Mouse (Mus musculus): Measurements from ENCODE around the gene Actn2. TPM values are rescaled to one million over a fixed set of nuclear protein-coding genes. Genes with fewer than 3 reads are reported as not detected.

The Actn2 gene
- total and polyA plus RNA-seq, 2 experiments from 2014 or later: 4.0 to 5.7 TPM

- no peak for TF ChIP-seq CTCF (IDR thresholded peaks at IDR 0.05)
- Histone ChIP-seq H3K27me3 (ENCODE audit: insufficient read depth, low read length) (no peaks in the 10 kb centered on the region), H3K9ac (replicated peaks; ENCODE audit: low read length, poor library complexity, severe bottlenecking) (no peak overlapping the region), H3K9me3 (ENCODE audit: low read length) (no peaks in the 10 kb centered on the region), H3K4me3 (ENCODE audit: low read depth, low read length) (no peak overlapping the region), H3K27ac (ENCODE audit: low read depth, low read length) (no peak overlapping the region), H3K36me3 (ENCODE audit: insufficient read depth, low read length) (no peaks in the 10 kb centered on the region), H3K4me1 (ENCODE audit: insufficient read depth, low read length) (no peaks in the 10 kb centered on the region), H3K4me2 (ENCODE audit: low read depth, low read length, poor library complexity, severe bottlenecking) (no peak overlapping the region)
- WGBS: 58% methylated on average over 6 of the region's 6 CpGs
- ATAC-seq (ENCODE audit: low FRiP score) (no peak), DNase-seq (ENCODE audit: low spot score) (no peak)
Measured at GRCm38 (mm10) chr13:12341447-12341846, 887 bp upstream of the Actn2 start.

GRCm38 (mm10) chr13:12339446-12339845 is 1.1 kb downstream of the Actn2 start:
- no peak for TF ChIP-seq CTCF (IDR thresholded peaks at IDR 0.05)
- no peak overlapping the region for H3K4me3 ChIP-seq (ENCODE audit: low read depth, low read length)
- no peaks in the 10 kb centered on the region for H3K27me3 ChIP-seq (ENCODE audit: insufficient read depth, low read length)
- peak overlapping the region; percentile 84; the same call in 1 of the 2 replicates for H3K4me2 ChIP-seq (ENCODE audit: low read depth, low read length, poor library complexity, severe bottlenecking)
- no peaks in the 10 kb centered on the region for H3K9me3 ChIP-seq (ENCODE audit: low read length)
- no peak overlapping the region for H3K9ac ChIP-seq (replicated peaks; ENCODE audit: low read length, poor library complexity, severe bottlenecking)
- H3K36me3 ChIP-seq (ENCODE audit: insufficient read depth, low read length): no peaks in the 10 kb centered on the region
- ATAC-seq (ENCODE audit: low FRiP score) (no peak), DNase-seq (ENCODE audit: low spot score) (no peak)
- no peaks in the 10 kb centered on the region for H3K4me1 ChIP-seq (ENCODE audit: insufficient read depth, low read length)
- H3K27ac ChIP-seq (ENCODE audit: low read depth, low read length): no peak overlapping the region

DNA sequence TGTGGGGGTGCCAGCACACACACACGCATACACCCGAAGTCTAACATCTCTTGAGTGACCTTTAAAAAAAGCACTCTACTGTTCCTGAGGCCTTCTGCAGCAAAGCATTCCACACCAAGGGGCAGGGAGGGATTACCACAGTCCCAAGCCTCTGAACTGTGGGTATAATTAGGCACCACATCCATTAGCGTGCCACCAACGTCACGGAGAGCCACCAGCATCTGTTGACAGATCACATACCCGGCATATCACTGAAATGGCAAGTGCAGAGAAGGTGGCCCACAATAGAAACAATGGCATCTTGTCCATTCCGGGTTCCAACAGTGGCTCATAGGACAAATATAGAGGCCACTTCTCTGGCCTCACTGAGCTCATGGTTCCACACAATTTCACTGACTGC is 2.8 kb downstream of the Actn2 start:
- DNase-seq (ENCODE audit: low spot score): no peak
- 88% methylated on average over 7 of the region's 7 CpGs for WGBS
- no peaks in the 10 kb centered on the region for H3K36me3 ChIP-seq (ENCODE audit: insufficient read depth, low read length)
- no peak overlapping the region for H3K4me3 ChIP-seq (ENCODE audit: low read depth, low read length)
- no peaks in the 10 kb centered on the region for H3K27me3 ChIP-seq (ENCODE audit: insufficient read depth, low read length)
- H3K27ac ChIP-seq (ENCODE audit: low read depth, low read length): no peak overlapping the region
- H3K9me3 ChIP-seq (ENCODE audit: low read length): no peaks in the 10 kb centered on the region
- no peak for TF ChIP-seq CTCF (IDR thresholded peaks at IDR 0.05)
- H3K4me2 ChIP-seq (ENCODE audit: low read depth, low read length, poor library complexity, severe bottlenecking): no peak overlapping the region
- H3K4me1 ChIP-seq (ENCODE audit: insufficient read depth, low read length): no peaks in the 10 kb centered on the region
- no peak for ATAC-seq (ENCODE audit: low FRiP score)
- no peak overlapping the region for H3K9ac ChIP-seq (replicated peaks; ENCODE audit: low read length, poor library complexity, severe bottlenecking)

GRCm38 (mm10) chr13:12334016-12334415 is 6.5 kb downstream of the Actn2 start:
- H3K9me3 ChIP-seq (ENCODE audit: low read length): no peaks in the 10 kb centered on the region
- H3K4me3 ChIP-seq (ENCODE audit: low read depth, low read length): no peak overlapping the region
- ATAC-seq (ENCODE audit: low FRiP score) (no peak), DNase-seq (ENCODE audit: low spot score) (no peak)
- no peak overlapping the region for H3K9ac ChIP-seq (replicated peaks; ENCODE audit: low read length, poor library complexity, severe bottlenecking)
- no peak for TF ChIP-seq CTCF (IDR thresholded peaks at IDR 0.05)
- no peaks in the 10 kb centered on the region for H3K36me3 ChIP-seq (ENCODE audit: insufficient read depth, low read length)
- no peaks in the 10 kb centered on the region for H3K4me1 ChIP-seq (ENCODE audit: insufficient read depth, low read length)
- no peak overlapping the region for H3K27ac ChIP-seq (ENCODE audit: low read depth, low read length)
- 67% methylated on average over 12 of the region's 12 CpGs for WGBS
- H3K4me2 ChIP-seq (ENCODE audit: low read depth, low read length, poor library complexity, severe bottlenecking): no peak overlapping the region
- H3K27me3 ChIP-seq (ENCODE audit: insufficient read depth, low read length): no peaks in the 10 kb centered on the region

- Histone ChIP-seq H3K4me3 (ENCODE audit: low read depth, low read length) (no peak overlapping the region), H3K4me1 (ENCODE audit: insufficient read depth, low read length) (no peaks in the 10 kb centered on the region), H3K36me3 (ENCODE audit: insufficient read depth, low read length) (no peaks in the 10 kb centered on the region), H3K4me2 (ENCODE audit: low read depth, low read length, poor library complexity, severe bottlenecking) (no peak overlapping the region), H3K27me3 (ENCODE audit: insufficient read depth, low read length) (no peaks in the 10 kb centered on the region), H3K9me3 (ENCODE audit: low read length) (no peaks in the 10 kb centered on the region), H3K9ac (replicated peaks; ENCODE audit: low read length, poor library complexity, severe bottlenecking) (no peak overlapping the region), H3K27ac (ENCODE audit: low read depth, low read length) (no peak overlapping the region)
- WGBS: 96% methylated on average over 5 of the region's 5 CpGs
- DNase-seq (ENCODE audit: low spot score) (no peak), ATAC-seq (ENCODE audit: low FRiP score) (no peak)
- TF ChIP-seq CTCF (IDR thresholded peaks at IDR 0.05): no peak
Measured at GRCm38 (mm10) chr13:12331528-12331927, 9.0 kb downstream of the Actn2 start.

- no peak overlapping the region for H3K9ac ChIP-seq (replicated peaks; ENCODE audit: low read length, poor library complexity, severe bottlenecking)
- H3K9me3 ChIP-seq (ENCODE audit: low read length): no peaks in the 10 kb centered on the region
- H3K27ac ChIP-seq (ENCODE audit: low read depth, low read length): no peak overlapping the region
- 86% methylated on average over 4 of the region's 4 CpGs for WGBS
- no peaks in the 10 kb centered on the region for H3K4me1 ChIP-seq (ENCODE audit: insufficient read depth, low read length)
- no peaks in the 10 kb centered on the region for H3K27me3 ChIP-seq (ENCODE audit: insufficient read depth, low read length)
- no peak overlapping the region for H3K4me3 ChIP-seq (ENCODE audit: low read depth, low read length)
- no peak for TF ChIP-seq CTCF (IDR thresholded peaks at IDR 0.05)
- H3K4me2 ChIP-seq (ENCODE audit: low read depth, low read length, poor library complexity, severe bottlenecking): no peak overlapping the region
- ATAC-seq (ENCODE audit: low FRiP score) (no peak), DNase-seq (ENCODE audit: low spot score) (no peak)
- no peaks in the 10 kb centered on the region for H3K36me3 ChIP-seq (ENCODE audit: insufficient read depth, low read length)
Measured at GRCm38 (mm10) chr13:12328392-12328791, 12.2 kb downstream of the Actn2 start.
